Mouse (Mus musculus): ENCODE measurements around the gene Uqcc3.
"Not testable (repeated sequence)": the region's sequence is repeated elsewhere in the genome, so short reads cannot be mapped to it uniquely, and the experiment has no call there.

The Uqcc3 gene

GRCm38 (mm10) chr19:8895397-8895960, 14.8 kb upstream of the Uqcc3 start:
- DNase-seq (ENCODE audit: low read depth, low spot score): no peak

GRCm38 (mm10) chr19:8892829-8893766, 12.4 kb upstream of the Uqcc3 start, which contains the start of gene Ints5:
Gene Ints5 (plus strand): TSS chr19:8893005.
- peak; percentile 88 for DNase-seq (ENCODE audit: low read depth, low spot score)

- peak; percentile 96 for DNase-seq (ENCODE audit: low read depth, low spot score)
These were observed 8.0 kb upstream of the Uqcc3 start, which contains the start of the genes 1810009A15Rik and Gm49416 for GRCm38 (mm10) chr19:8888511-8889385. Gene 1810009A15Rik (plus strand): TSS chr19:8888853. Gene Gm49416 (plus strand): TSS chr19:8888926.

GRCm38 (mm10) chr19:8887585-8888463, 7.1 kb upstream of the Uqcc3 start:
- DNase-seq (ENCODE audit: low read depth, low spot score): no peak

- DNase-seq (ENCODE audit: low read depth, low spot score): no peak
These were observed 6.3 kb upstream of the Uqcc3 start for GRCm38 (mm10) chr19:8886916-8887584.

GRCm38 (mm10) chr19:8883616-8884015, 2.9 kb upstream of the Uqcc3 start, which contains the start of the genes Lbhd1 and Gm49403:
Gene Lbhd1 (plus strand): TSS chr19:8883732.
Gene Gm49403 (plus strand): TSS chr19:8883930.
- no peak for DNase-seq (ENCODE audit: low read depth, low spot score)

GRCm38 (mm10) chr19:8881034-8881392, 290 bp upstream of the Uqcc3 start:
- DNase-seq (ENCODE audit: low read depth, low spot score): no peak

GRCm38 (mm10) chr19:8875031-8875430, 5.7 kb downstream of the Uqcc3 start:
- no peak for DNase-seq (ENCODE audit: low read depth, low spot score)

GRCm38 (mm10) chr19:8872266-8872840, 8.4 kb downstream of the Uqcc3 start:
- DNase-seq (ENCODE audit: low read depth, low spot score): no peak

GRCm38 (mm10) chr19:8871267-8872186, 9.2 kb downstream of the Uqcc3 start, which contains the start of gene Ubxn1:
Gene Ubxn1 (plus strand): TSS chr19:8871496.
- peak; percentile 94 for DNase-seq (ENCODE audit: low read depth, low spot score)

- no peak for DNase-seq (ENCODE audit: low read depth, low spot score)
These were observed 9.9 kb downstream of the Uqcc3 start for GRCm38 (mm10) chr19:8870838-8871237.

GRCm38 (mm10) chr19:8870381-8870780, 10.3 kb downstream of the Uqcc3 start:
- not testable (repeated sequence) for DNase-seq (ENCODE audit: low read depth, low spot score)

GRCm38 (mm10) chr19:8864265-8864664, 16.5 kb downstream of the Uqcc3 start:
- no peak for DNase-seq (ENCODE audit: low read depth, low spot score)

GRCm38 (mm10) chr19:8859018-8859417, 21.7 kb downstream of the Uqcc3 start:
- peak; percentile 59 for DNase-seq (ENCODE audit: low read depth, low spot score)

- peak; percentile 37 for DNase-seq (ENCODE audit: low read depth, low spot score)
These were observed 23.0 kb downstream of the Uqcc3 start for GRCm38 (mm10) chr19:8857689-8858088.

GRCm38 (mm10) chr19:8853117-8853516, 27.6 kb downstream of the Uqcc3 start:
- DNase-seq (ENCODE audit: low read depth, low spot score): no peak

- no peak for DNase-seq (ENCODE audit: low read depth, low spot score)
These were observed 28.3 kb downstream of the Uqcc3 start for GRCm38 (mm10) chr19:8852236-8852928.

GRCm38 (mm10) chr19:8851639-8852038, 29.1 kb downstream of the Uqcc3 start:
- DNase-seq (ENCODE audit: low read depth, low spot score): no peak

Data from CD4-positive helper T cell, adult 2 months (primary cell).